Mouse (Mus musculus) heart, embryonic 13.5 days (tissue): ENCODE results near the gene Supt3. TPM values are rescaled to one million over a fixed set of nuclear protein-coding genes. Genes with fewer than 3 reads are reported as not detected.
A peak's percentile ranks its signal among the peaks of the same experiment; 100 is the strongest.

Source experiments
- ATAC-seq: fragments of 200-750 bp; cut with Nextera tagmentation; 2 replicates; pipeline ENCODE4 v1.8.0; 2017; ENCODE audit warnings: moderate TSS enrichment; ENCODE audit not compliant: insufficient number of reproducible peaks, low FRiP score, low TSS enrichment; ENCODE audit errors: extremely low read depth
- H3K27ac ChIP-seq: fragments of 300-500 bp; sonication (generic); replicated peaks from 2 replicates; pipeline ENCODE4 v1.5.1; 2015; ENCODE audit warnings: moderate library complexity, mild to moderate bottlenecking, inconsistent platforms
- H3K27me3 ChIP-seq: fragments of 300-500 bp; sonication (generic); replicated peaks from 2 replicates; pipeline ENCODE4 v1.6.1; 2015; ENCODE audit warnings: mild to moderate bottlenecking, inconsistent platforms
- H3K36me3 ChIP-seq: fragments of 300-500 bp; sonication (generic); 2 replicates; pipeline ENCODE4 v1.6.1; 2015; ENCODE audit warnings: mild to moderate bottlenecking, inconsistent platforms
- H3K4me1 ChIP-seq: fragments of 300-500 bp; sonication (generic); 2 replicates; pipeline ENCODE4 v1.6.1; 2015; ENCODE audit warnings: inconsistent platforms
- H3K4me2 ChIP-seq: fragments of 300-500 bp; sonication (generic); 2 replicates; pipeline ENCODE4 v1.6.1; 2015; ENCODE audit warnings: inconsistent platforms, mild to moderate bottlenecking, moderate library complexity
- H3K4me3 ChIP-seq: fragments of 300-500 bp; sonication (generic); 2 replicates; pipeline ENCODE4 v1.5.1; 2015; ENCODE audit warnings: moderate library complexity, mild to moderate bottlenecking, inconsistent platforms
- H3K9ac ChIP-seq: fragments of 300-500 bp; sonication (generic); 2 replicates; pipeline ENCODE4 v1.6.1; 2015; ENCODE audit warnings: inconsistent platforms, mild to moderate bottlenecking, moderate library complexity
- H3K9me3 ChIP-seq: fragments of 300-500 bp; sonication (generic); 2 replicates; pipeline ENCODE4 v1.6.1; 2016; ENCODE audit warnings: inconsistent platforms
- WGBS: fragments of 180-500 bp; shearing (Covaris S2); methylation state at CpG from one replicate; pipeline ENCODE4 v1.1.7; 2015; ENCODE audit warnings: mixed read lengths; 5-methylcytosine and 5-hydroxymethylcytosine counted together
- polyA plus RNA-seq: library from polyadenylated mRNA; unstranded; fragments of >200 nt; fragmentation: Nextera tagmentation; extraction: Ambion mirVana; gene quantifications from 2 replicates; pipeline ENCODE4 v1.2.1, GENCODE M21; 2015

The Supt3 gene
- polyA plus RNA-seq, 1 experiment from 2014 or later: 20.5 TPM

- H3K9me3 ChIP-seq: no peaks in the 10 kb centered on the region
- no peaks in the 10 kb centered on the region for H3K36me3 ChIP-seq
- H3K9ac ChIP-seq: no peak overlapping the region
- H3K27ac ChIP-seq: no peak overlapping the region
- no peaks in the 10 kb centered on the region for H3K27me3 ChIP-seq
- WGBS: 45% methylated on average over 4 of the region's 4 CpGs
- ATAC-seq: no peak
- no peak overlapping the region for H3K4me2 ChIP-seq
- H3K4me3 ChIP-seq: no peak overlapping the region
- peaks cover 7% of the 10 kb centered on the region for H3K4me1 ChIP-seq
Measured at GRCm38 (mm10) chr17:44973489-44973888, 196.5 kb downstream of the Supt3 start.

GRCm38 (mm10) chr17:44977690-44978089 is 200.7 kb downstream of the Supt3 start:
- Histone ChIP-seq H3K9ac (no peak overlapping the region), H3K4me2 (no peak overlapping the region), H3K36me3 (no peaks in the 10 kb centered on the region), H3K9me3 (no peaks in the 10 kb centered on the region), H3K4me3 (no peak overlapping the region), H3K4me1 (peaks cover 5% of the 10 kb centered on the region; the same call in 1 of the 2 replicates), H3K27me3 (no peaks in the 10 kb centered on the region), H3K27ac (no peak overlapping the region)
- no peak for ATAC-seq
- WGBS: 88% methylated on average over 2 of the region's 2 CpGs

- Histone ChIP-seq H3K9me3 (no peaks in the 10 kb centered on the region), H3K9ac (no peak overlapping the region), H3K4me1 (peaks cover 8% of the 10 kb centered on the region), H3K4me3 (no peak overlapping the region), H3K36me3 (no peaks in the 10 kb centered on the region), H3K27me3 (no peaks in the 10 kb centered on the region), H3K4me2 (no peak overlapping the region), H3K27ac (no peak overlapping the region)
- 89% methylated on average over 2 of the region's 2 CpGs for WGBS
- no peak for ATAC-seq
Measured at GRCm38 (mm10) chr17:44987964-44988363, 211.0 kb downstream of the Supt3 start.

- 87% methylated on average over 4 of the region's 4 CpGs for WGBS
- no peak for ATAC-seq
- Histone ChIP-seq H3K4me1 (no peaks in the 10 kb centered on the region), H3K4me3 (no peak overlapping the region), H3K36me3 (no peaks in the 10 kb centered on the region), H3K27ac (no peak overlapping the region), H3K9ac (no peak overlapping the region), H3K9me3 (no peaks in the 10 kb centered on the region), H3K27me3 (no peaks in the 10 kb centered on the region), H3K4me2 (no peak overlapping the region)
Measured at GRCm38 (mm10) chr17:45003311-45003710, 226.4 kb downstream of the Supt3 start.

- H3K4me2 ChIP-seq: no peak overlapping the region
- WGBS: 78% methylated on average over 13 of the region's 13 CpGs
- no peaks in the 10 kb centered on the region for H3K9me3 ChIP-seq
- H3K27ac ChIP-seq: no peak overlapping the region
- H3K36me3 ChIP-seq: no peaks in the 10 kb centered on the region
- H3K4me3 ChIP-seq: no peak overlapping the region
- no peaks in the 10 kb centered on the region for H3K27me3 ChIP-seq
- ATAC-seq: no peak
- peaks cover 4% of the 10 kb centered on the region for H3K4me1 ChIP-seq
- no peak overlapping the region for H3K9ac ChIP-seq
Measured at GRCm38 (mm10) chr17:45004477-45005170, 227.7 kb downstream of the Supt3 start.

GRCm38 (mm10) chr17:45007461-45007860 is 230.5 kb downstream of the Supt3 start:
- Histone ChIP-seq H3K4me3 (no peak overlapping the region), H3K9me3 (no peaks in the 10 kb centered on the region), H3K27ac (no peak overlapping the region), H3K9ac (no peak overlapping the region), H3K36me3 (no peaks in the 10 kb centered on the region), H3K4me1 (peaks cover 4% of the 10 kb centered on the region), H3K4me2 (no peak overlapping the region), H3K27me3 (no peaks in the 10 kb centered on the region)
- WGBS: 76% methylated on average over 1 of the region's 1 CpGs
- ATAC-seq: no peak

- no peaks in the 10 kb centered on the region for H3K36me3 ChIP-seq
- H3K4me1 ChIP-seq: peaks cover 4% of the 10 kb centered on the region
- no peaks in the 10 kb centered on the region for H3K9me3 ChIP-seq
- no peak overlapping the region for H3K4me2 ChIP-seq
- H3K27ac ChIP-seq: no peak overlapping the region
- H3K4me3 ChIP-seq: no peak overlapping the region
- ATAC-seq: no peak
- WGBS: 35% methylated on average over 4 of the region's 4 CpGs
- no peak overlapping the region for H3K9ac ChIP-seq
- H3K27me3 ChIP-seq: no peaks in the 10 kb centered on the region
Measured at GRCm38 (mm10) chr17:45008663-45009062, 231.7 kb downstream of the Supt3 start.

GRCm38 (mm10) chr17:45010409-45010808 is 233.5 kb downstream of the Supt3 start:
- Histone ChIP-seq H3K4me3 (no peak overlapping the region), H3K27me3 (no peaks in the 10 kb centered on the region), H3K4me2 (no peak overlapping the region), H3K4me1 (peaks cover 4% of the 10 kb centered on the region), H3K9me3 (no peaks in the 10 kb centered on the region), H3K36me3 (no peaks in the 10 kb centered on the region), H3K27ac (no peak overlapping the region), H3K9ac (no peak overlapping the region)
- ATAC-seq: no peak
- 85% methylated on average over 2 of the region's 2 CpGs for WGBS

GRCm38 (mm10) chr17:45016746-45017145 is 239.8 kb downstream of the Supt3 start:
- H3K9ac ChIP-seq: no peak overlapping the region
- WGBS: 70% methylated on average over 4 of the region's 4 CpGs
- H3K4me1 ChIP-seq: peaks cover 19% of the 10 kb centered on the region
- H3K36me3 ChIP-seq: no peaks in the 10 kb centered on the region
- H3K27ac ChIP-seq: no peak overlapping the region
- ATAC-seq: no peak
- H3K27me3 ChIP-seq: no peaks in the 10 kb centered on the region
- no peaks in the 10 kb centered on the region for H3K9me3 ChIP-seq
- no peak overlapping the region for H3K4me3 ChIP-seq
- H3K4me2 ChIP-seq: no peak overlapping the region

- Histone ChIP-seq H3K4me3 (no peak overlapping the region), H3K4me1 (peaks cover 19% of the 10 kb centered on the region), H3K36me3 (no peaks in the 10 kb centered on the region), H3K27me3 (no peaks in the 10 kb centered on the region), H3K4me2 (no peak overlapping the region), H3K9ac (0 out of 2 replicates have a peak overlapping the region, but pooled peaks have one; percentile 1), H3K9me3 (no peaks in the 10 kb centered on the region), H3K27ac (peak overlapping the region; percentile 83)
- 50% methylated on average over 8 of the region's 8 CpGs for WGBS
- no peak for ATAC-seq
Measured at GRCm38 (mm10) chr17:45020155-45020930, 243.4 kb downstream of the Supt3 start.

- WGBS: 44% methylated on average over 3 of the region's 3 CpGs
- Histone ChIP-seq H3K27ac (no peak overlapping the region), H3K27me3 (no peaks in the 10 kb centered on the region), H3K4me2 (no peak overlapping the region), H3K36me3 (no peaks in the 10 kb centered on the region), H3K4me1 (peaks cover 13% of the 10 kb centered on the region), H3K4me3 (no peak overlapping the region), H3K9ac (no peak overlapping the region), H3K9me3 (no peaks in the 10 kb centered on the region)
- ATAC-seq: no peak
Measured at GRCm38 (mm10) chr17:45028441-45028840, 251.5 kb downstream of the Supt3 start.

GRCm38 (mm10) chr17:45029106-45029505 is 252.2 kb downstream of the Supt3 start:
- 80% methylated on average over 1 of the region's 1 CpGs for WGBS
- H3K9ac ChIP-seq: no peak overlapping the region

More at GRCm38 (mm10) chr17:45029106-45029505, 252.2 kb downstream of the Supt3 start:
- no peak overlapping the region for H3K4me2 ChIP-seq
- no peaks in the 10 kb centered on the region for H3K9me3 ChIP-seq
- H3K27ac ChIP-seq: no peak overlapping the region
- no peak for ATAC-seq
- no peaks in the 10 kb centered on the region for H3K27me3 ChIP-seq
- peaks cover 17% of the 10 kb centered on the region for H3K4me1 ChIP-seq
- no peaks in the 10 kb centered on the region for H3K36me3 ChIP-seq
- no peak overlapping the region for H3K4me3 ChIP-seq
